Mouse (Mus musculus) neural tube, embryonic 14.5 days (tissue): ENCODE measurements around the gene Zbtb45. TPM values are rescaled to one million over a fixed set of nuclear protein-coding genes. Genes with fewer than 3 reads are reported as not detected.

ENCODE experiments used
- ATAC-seq: fragments of 200-750 bp; cut with Nextera tagmentation; 2 replicates; pipeline ENCODE4 v1.8.0; 2017; ENCODE audit warnings: low read depth, mild to moderate bottlenecking, moderate TSS enrichment, moderate library complexity
- H3K27ac ChIP-seq: fragments of 300-500 bp; sonication (generic); 2 replicates; pipeline ENCODE4 v1.5.1; 2014; ENCODE audit warnings: low read depth, mild to moderate bottlenecking, control low read depth, low read length, moderate library complexity, mixed read lengths
- H3K27me3 ChIP-seq: fragments of 300-500 bp; sonication (generic); 2 replicates; pipeline ENCODE4 v1.6.1; 2014; ENCODE audit warnings: low read length; ENCODE audit not compliant: control insufficient read depth, insufficient read depth
- H3K36me3 ChIP-seq: fragments of 300-500 bp; sonication (generic); 2 replicates; pipeline ENCODE4 v1.6.1; 2014; ENCODE audit warnings: low read length, mixed read lengths; ENCODE audit not compliant: control insufficient read depth, insufficient read depth
- H3K4me1 ChIP-seq: fragments of 300-500 bp; sonication (generic); 2 replicates; pipeline ENCODE4 v1.6.1; 2014; ENCODE audit warnings: low read length; ENCODE audit not compliant: control insufficient read depth, insufficient read depth
- H3K4me2 ChIP-seq: fragments of 300-500 bp; sonication (generic); 2 replicates; pipeline ENCODE4 v1.6.1; 2014; ENCODE audit warnings: mild to moderate bottlenecking, low read depth, low read length, control low read depth
- H3K4me3 ChIP-seq: fragments of 300-500 bp; sonication (generic); 2 replicates; pipeline ENCODE4 v1.5.1; 2014; ENCODE audit warnings: low read depth, low read length, control low read depth, mixed read lengths
- H3K9ac ChIP-seq: fragments of 300-500 bp; sonication (generic); replicated peaks from 2 replicates; pipeline ENCODE4 v1.6.1; 2014; ENCODE audit warnings: low read depth, mild to moderate bottlenecking, control low read depth, low read length, mixed read lengths
- H3K9me3 ChIP-seq: fragments of 300-500 bp; sonication (generic); 2 replicates; pipeline ENCODE4 v1.6.1; 2016; ENCODE audit warnings: low read length; ENCODE audit not compliant: control insufficient read depth
- WGBS: fragments of 180-500 bp; shearing (Covaris S2); extraction: QIAGEN DNeasy Blood & Tissue Kit; methylation state at CpG from one replicate; pipeline ENCODE4 v1.1.7; 2014; 5-methylcytosine and 5-hydroxymethylcytosine counted together
- polyA plus RNA-seq: library from polyadenylated mRNA; unstranded; fragments of >200 nt; fragmentation: Nextera tagmentation; extraction: Ambion mirVana; gene quantifications from 2 replicates; pipeline ENCODE4 v1.2.1, GENCODE M21; 2014

The Zbtb45 gene
- polyA plus RNA-seq, 1 experiment from 2014 or later, result 36.0 TPM

GRCm38 (mm10) chr7:13009143-13010004, 460 bp downstream of the Zbtb45 start:
- WGBS, result under 1% methylated on average over 42 of the region's 42 CpGs
- no peaks in the 10 kb centered on the region for H3K27me3 ChIP-seq
- H3K4me2 ChIP-seq, result peak overlapping the region; percentile 59
- peak overlapping the region; percentile 83 for H3K9ac ChIP-seq
- H3K4me1 ChIP-seq, result peaks cover 10% of the 10 kb centered on the region; the same call in 1 of the 2 replicates
- H3K9me3 ChIP-seq, result no peaks in the 10 kb centered on the region
- H3K27ac ChIP-seq, result peak overlapping the region; percentile 88
- H3K36me3 ChIP-seq, result peaks cover 15% of the 10 kb centered on the region; the same call in 1 of the 2 replicates
- peak; percentile 91 for ATAC-seq
- H3K4me3 ChIP-seq, result peak overlapping the region; percentile 79

GRCm38 (mm10) chr7:13007341-13008092, 2.3 kb downstream of the Zbtb45 start:
- H3K27me3 ChIP-seq, result no peaks in the 10 kb centered on the region
- no peak for ATAC-seq
- peak overlapping the region; percentile 24; the same call in 1 of the 2 replicates for H3K4me2 ChIP-seq
- 0 out of 2 replicates have a peak overlapping the region, but pooled peaks have one; percentile 6 for H3K4me3 ChIP-seq
- H3K36me3 ChIP-seq, result peaks cover 15% of the 10 kb centered on the region; the same call in 1 of the 2 replicates
- no peaks in the 10 kb centered on the region for H3K9me3 ChIP-seq
- H3K27ac ChIP-seq, result no peak overlapping the region
- 33% methylated on average over 56 of the region's 57 CpGs for WGBS
- H3K9ac ChIP-seq, result peak overlapping the region; percentile 41
- peaks cover 10% of the 10 kb centered on the region; the same call in 1 of the 2 replicates for H3K4me1 ChIP-seq

- Histone ChIP-seq H3K9ac (no peak overlapping the region), H3K27me3 (no peaks in the 10 kb centered on the region), H3K36me3 (peaks cover 15% of the 10 kb centered on the region; the same call in 1 of the 2 replicates), H3K9me3 (no peaks in the 10 kb centered on the region), H3K27ac (no peak overlapping the region), H3K4me3 (no peak overlapping the region), H3K4me2 (no peak overlapping the region), H3K4me1 (peaks cover 10% of the 10 kb centered on the region; the same call in 1 of the 2 replicates)
- ATAC-seq, result no peak
- 86% methylated on average over 10 of the region's 10 CpGs for WGBS
Measured at GRCm38 (mm10) chr7:13006531-13006930, 3.3 kb downstream of the Zbtb45 start.

GRCm38 (mm10) chr7:13006011-13006410, 3.8 kb downstream of the Zbtb45 start:
- ATAC-seq, result no peak
- Histone ChIP-seq H3K4me3 (no peak overlapping the region), H3K9ac (no peak overlapping the region; the same call in 1 of the 2 replicates), H3K9me3 (no peaks in the 10 kb centered on the region), H3K4me1 (peaks cover 10% of the 10 kb centered on the region; the same call in 1 of the 2 replicates), H3K27me3 (no peaks in the 10 kb centered on the region), H3K27ac (no peak overlapping the region), H3K36me3 (peaks cover 15% of the 10 kb centered on the region; the same call in 1 of the 2 replicates), H3K4me2 (no peak overlapping the region)
- WGBS, result 91% methylated on average over 17 of the region's 17 CpGs

- no peak overlapping the region for H3K27ac ChIP-seq
- no peak overlapping the region for H3K9ac ChIP-seq
- H3K9me3 ChIP-seq, result no peaks in the 10 kb centered on the region
- peaks cover 3% of the 10 kb centered on the region; the same call in 1 of the 2 replicates for H3K4me1 ChIP-seq
- H3K36me3 ChIP-seq, result peaks cover 15% of the 10 kb centered on the region; the same call in 1 of the 2 replicates
- H3K4me2 ChIP-seq, result no peak overlapping the region
- WGBS, result 76% methylated on average over 5 of the region's 5 CpGs
- H3K4me3 ChIP-seq, result no peak overlapping the region
- H3K27me3 ChIP-seq, result no peaks in the 10 kb centered on the region
- ATAC-seq, result no peak
Measured at GRCm38 (mm10) chr7:13003380-13003779, 6.5 kb downstream of the Zbtb45 start.

GRCm38 (mm10) chr7:13001584-13001983, 8.2 kb downstream of the Zbtb45 start:
- H3K27me3 ChIP-seq, result no peaks in the 10 kb centered on the region
- no peak overlapping the region for H3K4me2 ChIP-seq
- no peaks in the 10 kb centered on the region for H3K9me3 ChIP-seq
- H3K4me3 ChIP-seq, result no peak overlapping the region
- WGBS, result 83% methylated on average over 1 of the region's 1 CpGs
- no peak for ATAC-seq
- H3K4me1 ChIP-seq, result no peaks in the 10 kb centered on the region
- H3K9ac ChIP-seq, result no peak overlapping the region
- peaks cover 9% of the 10 kb centered on the region; the same call in 1 of the 2 replicates for H3K36me3 ChIP-seq
- no peak overlapping the region for H3K27ac ChIP-seq

- no peaks in the 10 kb centered on the region for H3K36me3 ChIP-seq
- no peaks in the 10 kb centered on the region for H3K27me3 ChIP-seq
- no peak within 1 kb of the TSS for H3K9ac ChIP-seq
- 87% methylated on average over 3 of the region's 3 CpGs for WGBS
- H3K9me3 ChIP-seq, result no peaks in the 10 kb centered on the region
- no peak within 1 kb of the TSS for H3K4me3 ChIP-seq
- no peaks in the 10 kb centered on the region for H3K4me1 ChIP-seq
- no peak for ATAC-seq
- no peak within 1 kb of the TSS for H3K4me2 ChIP-seq
- no peak within 1 kb of the TSS for H3K27ac ChIP-seq
Measured at GRCm38 (mm10) chr7:12998851-12999250, 11.0 kb downstream of the Zbtb45 start, which contains the start of gene Trim28. Gene Trim28, plus strand, starts transcription at chr7:12999114.

GRCm38 (mm10) chr7:12998053-12998452, 11.8 kb downstream of the Zbtb45 start, which contains the start of gene Slc27a5:
Gene Slc27a5, minus strand, starts transcription at chr7:12998192.
- Histone ChIP-seq H3K4me3 (no peak within 1 kb of the TSS), H3K9me3 (no peaks in the 10 kb centered on the region), H3K4me1 (no peaks in the 10 kb centered on the region), H3K27ac (no peak within 1 kb of the TSS), H3K4me2 (no peak within 1 kb of the TSS), H3K9ac (no peak within 1 kb of the TSS), H3K36me3 (no peaks in the 10 kb centered on the region), H3K27me3 (no peaks in the 10 kb centered on the region)
- no peak for ATAC-seq
- WGBS, result 82% methylated on average over 5 of the region's 5 CpGs
